Comparison of ENCODE assay signal across 8 mouse cellular contexts in genomic region chr3:56181991-56182370, GRCm38 (mm10). TPM values are rescaled to one million over a fixed set of nuclear protein-coding genes. Genes with fewer than 3 reads are reported as not detected.
DNase-seq lines count a peak whose midpoint lies in the region; ATAC-seq and TF ChIP-seq lines count a peak whose summit lies in the region.

No protein-coding gene starts in this region.

- H3K27ac ChIP-seq in cerebellum, adult 2 months (ENCODE audit: insufficient read depth, low read length), result peak overlapping the region; percentile 65
- H3K27ac ChIP-seq in liver, embryonic 12.5 days, result no peak overlapping the region

- H3K9me3 ChIP-seq in liver, embryonic 12.5 days (replicated peaks), result no peaks in the 10 kb centered on the region

- peak overlapping the region; percentile 74 for H3K4me3 ChIP-seq in cerebellum, adult 2 months (replicated peaks; ENCODE audit: insufficient read depth, low read depth, low read length)
- H3K4me3 ChIP-seq in liver, embryonic 12.5 days, result peak overlapping the region; percentile 79

- H3K9ac ChIP-seq in liver, embryonic 12.5 days, result no peak overlapping the region; the same call in 1 of the 2 replicates

- H3K27me3 ChIP-seq in cerebellum, adult 2 months (ENCODE audit: control insufficient read depth, insufficient read depth, low read length), result no peaks in the 10 kb centered on the region
- H3K27me3 ChIP-seq in liver, embryonic 12.5 days (replicated peaks), result peaks cover 29% of the 10 kb centered on the region

- no peak for TF ChIP-seq POLR2A in cerebellum, adult 2 months (IDR thresholded peaks at IDR 0.05; ENCODE audit: borderline replicate concordance, insufficient read depth, low read length)

- H3K4me2 ChIP-seq in liver, embryonic 12.5 days, result peak overlapping the region; percentile 86

- no peaks in the 10 kb centered on the region for H3K4me1 ChIP-seq in cerebellum, adult 2 months (ENCODE audit: control insufficient read depth, insufficient read depth, low read length)
- H3K4me1 ChIP-seq in liver, embryonic 12.5 days, result peaks cover 22% of the 10 kb centered on the region

- TF ChIP-seq CTCF in cerebellum, adult 2 months (IDR thresholded peaks at IDR 0.05; ENCODE audit: borderline replicate concordance, insufficient read depth, low read depth, low read length), result no peak

- 0% methylated on average over 4 of the region's 4 CpGs for WGBS in cerebellum, adult 2 months
- 17% methylated on average over 4 of the region's 4 CpGs for WGBS in liver, embryonic 12.5 days (ENCODE audit: insufficient replicate concordance)

- no peak for ATAC-seq in liver, embryonic 12.5 days

- H3K36me3 ChIP-seq in liver, embryonic 12.5 days, result no peaks in the 10 kb centered on the region

- no peak for DNase-seq in cerebellum, adult 2 months
- DNase-seq in cerebellum, postnatal 25 days, result no peak
- DNase-seq in thymus, postnatal 0 days (ENCODE audit: low spot score), result peak; percentile 5
- DNase-seq in thymus, postnatal 4 days, result no peak
- no peak for DNase-seq in adrenal gland, postnatal 4 days (ENCODE audit: low spot score in 2 of 2)
- DNase-seq in left cerebral cortex, adult 9 months (ENCODE audit: low spot score in 2 of 2), result no peak
- no peak for DNase-seq in thymus, postnatal 36 days

RNA-seq across cellular contexts. Expression of gene Nbea, which starts 1.5 kb away (rescaled TPM):
- polyA plus RNA-seq in cerebellum, adult 2 months (2012; rRNA removed), result 109 and 112 TPM in 2 replicates
- 2.6 and 3.5 TPM in 2 replicates for polyA plus RNA-seq in thymus, postnatal 0 days (2015; fragmentation: Nextera tagmentation; extraction: Ambion mirVana)
- 1.6 and 2.0 TPM in 2 replicates for polyA plus RNA-seq in liver, embryonic 12.5 days (2016; fragmentation: Nextera tagmentation; extraction: Ambion mirVana)
- 10 to 100 TPM; 30.3 to 31.6 TPM for total RNA-seq in adrenal gland, postnatal 4 days (2021)

Comparison
In these comparisons a context has a peak if more than half of its experiments do, and no peak if none do; other contexts are left out.
1. RNA of gene Nbea, which starts 1.5 kb away (polyA plus RNA-seq): 109 to 112 TPM in cerebellum, adult 2 months; 2.6 to 3.5 TPM in thymus, postnatal 0 days and 1.6 to 2.0 TPM in liver, embryonic 12.5 days; every median in the first group is over 10 times any median in the second.